Mouse (Mus musculus) testis, adult 2 months (tissue): ENCODE measurements around the gene Otub1.

Source experiments
- CTCF ChIP-seq: fragments of 200-500 bp; IDR thresholded peaks from 2 replicates; pipeline ENCODE4 v1.5.1; 2012; ENCODE audit warnings: low read depth, mild to moderate bottlenecking, inconsistent platforms, low read length, moderate library complexity; ENCODE audit not compliant: control insufficient read depth, insufficient read depth, insufficient replicate concordance
- POLR2A ChIP-seq: fragments of 200-500 bp; IDR thresholded peaks from 2 replicates; pipeline ENCODE4 v1.6.1; 2012; ENCODE audit warnings: low read depth, mild to moderate bottlenecking, inconsistent platforms, low read length, moderate library complexity; ENCODE audit not compliant: control insufficient read depth

GRCm38 (mm10) chr19:7153232-7153631 lies 52.9 kb downstream of the Otub1 start:
- TF ChIP-seq CTCF (no peak), POLR2A (no peak)
